In the genomic region with DNA sequence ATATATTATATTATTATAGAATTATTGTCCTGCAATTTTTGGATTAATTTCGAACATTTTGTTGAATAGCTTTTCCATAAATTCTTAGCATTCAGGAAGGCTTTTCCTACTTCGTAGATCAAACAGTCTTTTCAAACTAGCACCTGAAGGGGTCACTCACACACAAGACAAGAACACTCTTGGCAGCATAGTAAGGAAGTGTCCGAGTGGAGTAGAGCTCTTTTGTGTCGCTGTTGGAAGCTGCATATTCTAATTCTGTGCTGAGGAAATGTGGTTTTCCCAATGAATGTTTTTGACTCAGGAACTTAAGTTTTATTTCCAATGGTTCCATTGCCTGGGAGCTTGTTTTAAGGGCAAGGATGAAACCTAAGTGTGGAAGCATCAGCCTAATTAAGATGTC, we compare ENCODE assay signal across 9 mouse cellular contexts.
DNase-seq lines count a peak whose midpoint lies in the region; ATAC-seq and TF ChIP-seq lines count a peak whose summit lies in the region.
"Had no signal": no experiment of that assay in that cellular context is flagged by ENCODE, and none has a peak within 500 bp of the region (broad histone marks: within the 10 kb centered on the region; RNA-seq: fewer than 3 reads in every experiment).

No protein-coding gene starts in this region.

- no peaks in the 10 kb centered on the region for H3K27me3 ChIP-seq in embryonic facial prominence, embryonic 14.5 days (replicated peaks; ENCODE audit: control insufficient read depth, insufficient read depth, low read length)
- H3K27me3 ChIP-seq: liver, embryonic 13.5 days had no signal

- no peaks in the 10 kb centered on the region for H3K36me3 ChIP-seq in embryonic facial prominence, embryonic 14.5 days (ENCODE audit: control insufficient read depth, insufficient read depth, low read length)
- H3K36me3 ChIP-seq: liver, embryonic 13.5 days had no signal

- no peaks in the 10 kb centered on the region for H3K4me1 ChIP-seq in embryonic facial prominence, embryonic 14.5 days (ENCODE audit: control insufficient read depth, insufficient read depth, low read length)
- H3K4me1 ChIP-seq: liver, embryonic 13.5 days had no signal

- peak; percentile 72; the same call in 1 of the 2 replicates for ATAC-seq in embryonic facial prominence, embryonic 14.5 days (ENCODE audit: low read depth)

- peak; percentile 40 for TF ChIP-seq CTCF in left cerebral cortex, adult 2 months (IDR thresholded peaks at IDR 0.05)

- H3K4me2 ChIP-seq in embryonic facial prominence, embryonic 14.5 days (ENCODE audit: low read depth, low read length), result no peak overlapping the region
- H3K4me2 ChIP-seq: liver, embryonic 13.5 days had no signal

- H3K27ac ChIP-seq in left cerebral cortex, adult 2 months, result no peak overlapping the region
- H3K27ac ChIP-seq in embryonic facial prominence, embryonic 14.5 days (replicated peaks; ENCODE audit: low read depth, low read length), result no peak overlapping the region
- H3K27ac ChIP-seq: liver, embryonic 13.5 days had no signal

- intact Hi-C loops in left cerebral cortex, adult 2 months (cut with DNase I), result loop anchor here (5.0 kb wide), 1 partner anchor 151 kb away; no protein-coding TSS in a partner anchor

- no peak overlapping the region for H3K4me3 ChIP-seq in left cerebral cortex, adult 2 months
- no peak overlapping the region for H3K4me3 ChIP-seq in embryonic facial prominence, embryonic 14.5 days (ENCODE audit: low read depth, low read length)
- H3K4me3 ChIP-seq: liver, embryonic 13.5 days had no signal

- 18% methylated on average over 4 of the region's 4 CpGs for WGBS in embryonic facial prominence, embryonic 14.5 days

- no peaks in the 10 kb centered on the region for H3K9me3 ChIP-seq in embryonic facial prominence, embryonic 14.5 days (ENCODE audit: control insufficient read depth, low read length)
- H3K9me3 ChIP-seq: liver, embryonic 13.5 days had no signal

- DNase-seq in left cerebral cortex, adult 2 months (ENCODE audit: extremely low spot score in 1 of 2, low spot score in 2 of 2), result no peak
- no peak for DNase-seq in left cerebral cortex, adult 8-10 months (ENCODE audit: low spot score in 2 of 2)
- peak; percentile 46 for DNase-seq in adrenal gland, postnatal 14 days
- peak; percentile 81 for DNase-seq in embryonic facial prominence, embryonic 14.5 days (ENCODE audit: low spot score)
- DNase-seq in lung, postnatal 36 days, result peak; percentile 6
- DNase-seq in adipocyte (ENCODE audit: low spot score), result no peak
- DNase-seq in spleen, postnatal 14 days (ENCODE audit: low spot score in 2 of 2), result no peak
- DNase-seq: gastrocnemius, postnatal 36 days; liver, embryonic 13.5 days had no signal

- no peak overlapping the region for H3K9ac ChIP-seq in embryonic facial prominence, embryonic 14.5 days (ENCODE audit: low read depth, low read length)
- H3K9ac ChIP-seq: liver, embryonic 13.5 days had no signal

Comparison
In these comparisons a context has a peak if more than half of its experiments do, and no peak if none do; other contexts are left out.
1. DNase-seq: peak in adrenal gland, postnatal 14 days (single experiment), embryonic facial prominence, embryonic 14.5 days (single experiment) and lung, postnatal 36 days (single experiment); none in left cerebral cortex, adult 2 months (0 of 2), left cerebral cortex, adult 8-10 months (0 of 2), adipocyte (single experiment) and spleen, postnatal 14 days (0 of 2).